Mouse (Mus musculus) splenic B cell, adult 2 months (primary cell): ENCODE data around the gene Mkln1.

Experiments
- DNase-seq: peaks from one replicate; pipeline ENCODE4 v3.0.0-alpha.2; 2011; ENCODE audit warnings: low read depth, low spot score
- H3K27me3 ChIP-seq: 2 replicates; pipeline ENCODE4 v1.6.1; 2012; ENCODE audit warnings: mild to moderate bottlenecking, low read length, moderate library complexity, mixed read lengths; ENCODE audit not compliant: control insufficient read depth, poor library complexity, insufficient read depth, severe bottlenecking
- H3K36me3 ChIP-seq: 2 replicates; pipeline ENCODE4 v1.6.1; 2012; ENCODE audit warnings: mild to moderate bottlenecking, low read length, moderate library complexity, mixed read lengths; ENCODE audit not compliant: control insufficient read depth, poor library complexity, insufficient read depth, severe bottlenecking

Mkln1 gene

GRCm38 (mm10) chr6:31563235-31564181, 165.0 kb downstream of the Mkln1 start, which contains the start of gene Podxl:
Podxl (minus strand) TSS chr6:31563981.
- H3K27me3 ChIP-seq = no peaks in the 10 kb centered on the region
- H3K36me3 ChIP-seq = no peaks in the 10 kb centered on the region
- peak; percentile 23 for DNase-seq

- Histone ChIP-seq H3K36me3 (no peaks in the 10 kb centered on the region), H3K27me3 (no peaks in the 10 kb centered on the region)
- no peak for DNase-seq
These were observed 165.6 kb downstream of the Mkln1 start for GRCm38 (mm10) chr6:31564182-31564531.

GRCm38 (mm10) chr6:31564901-31565391, 166.4 kb downstream of the Mkln1 start:
- Histone ChIP-seq H3K27me3 (no peaks in the 10 kb centered on the region), H3K36me3 (no peaks in the 10 kb centered on the region)
- DNase-seq = no peak
